Mouse (Mus musculus) naive thymus-derived CD4-positive, alpha-beta T cell, adult 2 months (primary cell): ENCODE measurements around the gene Fam71e1.

ENCODE experiments used
- DNase-seq: peaks from one replicate; pipeline ENCODE4 v3.0.0-alpha.2; 2011; ENCODE audit warnings: low read depth

Fam71e1 gene

DNA sequence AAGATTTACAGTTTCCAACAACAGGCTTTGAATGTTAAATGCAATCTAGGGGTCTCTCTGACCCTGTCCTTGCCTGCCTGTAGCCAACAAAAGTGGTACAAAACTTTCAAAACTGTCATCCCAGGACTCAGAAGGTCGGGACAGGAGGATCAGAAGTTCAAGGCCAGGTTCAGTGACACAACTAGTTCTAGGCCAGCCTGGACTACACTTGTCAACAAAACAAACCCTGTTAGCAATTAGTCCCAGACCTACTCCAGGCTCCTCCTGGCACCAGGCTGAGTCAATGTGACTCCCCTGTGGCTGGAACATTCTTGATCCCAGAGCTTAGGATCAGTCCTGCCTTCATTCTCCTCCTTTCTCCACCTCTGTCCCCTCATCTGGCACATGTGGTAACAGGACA is 2.5 kb downstream of the Fam71e1 start:
- no peak for DNase-seq

DNA sequence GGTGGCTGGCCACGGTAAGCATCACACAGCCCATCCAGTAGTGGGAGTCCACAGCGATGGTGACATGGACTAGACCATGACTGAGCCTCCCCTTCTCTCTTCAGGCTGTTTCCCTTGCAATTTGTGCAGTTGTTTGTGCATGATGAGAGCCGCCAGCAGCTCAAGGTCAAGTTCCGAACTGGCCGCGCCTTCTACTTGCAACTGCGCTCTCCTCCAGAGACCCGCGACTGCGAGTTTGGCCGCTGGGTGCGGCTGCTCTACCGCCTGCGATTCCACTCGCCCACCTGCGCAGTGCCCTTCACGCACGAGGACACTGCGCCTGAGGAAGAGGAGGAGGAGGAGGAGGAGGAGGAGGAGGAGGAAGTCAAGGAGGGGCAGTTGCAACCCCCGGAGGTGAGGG is 3.7 kb downstream of the Fam71e1 start:
- DNase-seq: no peak

DNA sequence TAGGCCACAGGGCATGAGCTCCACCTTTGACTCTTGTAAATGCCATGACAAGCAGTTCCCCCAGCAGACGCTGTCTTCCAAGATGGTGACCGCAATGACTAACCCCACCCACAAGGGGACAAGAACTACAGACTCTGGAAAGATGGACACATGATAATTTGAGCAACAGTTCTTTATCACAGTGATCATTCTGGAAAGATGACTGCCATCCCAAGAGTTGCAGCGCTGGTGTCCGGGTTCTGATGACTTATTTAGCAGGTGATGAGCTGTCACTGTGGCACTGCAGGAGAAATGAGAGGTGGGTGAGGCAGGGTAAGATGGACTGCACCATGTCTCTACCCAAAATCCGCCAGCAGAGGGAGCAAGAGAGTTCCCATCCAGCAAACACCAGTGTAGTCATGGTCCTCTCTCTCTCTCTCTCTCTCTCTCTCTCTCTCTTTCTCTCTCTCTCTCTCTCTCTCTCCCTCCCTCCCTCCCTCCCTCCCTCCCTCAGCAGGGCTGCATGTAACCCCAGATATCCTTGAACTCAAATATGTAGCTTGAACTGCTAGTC is 5.3 kb downstream of the Fam71e1 start:
- peak; percentile 89 for DNase-seq

DNA sequence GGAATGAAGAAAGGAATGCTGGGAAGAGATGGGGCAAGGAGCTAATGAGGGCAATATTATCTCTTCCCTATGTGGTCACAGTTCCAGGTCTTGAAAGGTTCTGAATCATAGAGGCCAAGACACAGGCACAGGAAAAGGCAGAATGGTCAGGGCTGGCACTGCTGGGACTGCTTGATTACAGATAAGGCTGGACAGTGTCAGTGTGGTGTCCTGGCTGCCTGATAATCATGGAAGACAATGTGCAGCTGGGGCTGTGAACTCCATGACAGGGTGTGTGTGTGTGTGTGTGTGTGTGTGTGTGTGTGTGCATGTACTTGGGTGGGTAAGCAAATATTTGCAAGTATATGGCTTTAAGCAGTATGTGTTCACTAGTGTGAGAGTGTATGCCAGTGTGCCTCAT is 11.1 kb downstream of the Fam71e1 start:
- no peak for DNase-seq

DNA sequence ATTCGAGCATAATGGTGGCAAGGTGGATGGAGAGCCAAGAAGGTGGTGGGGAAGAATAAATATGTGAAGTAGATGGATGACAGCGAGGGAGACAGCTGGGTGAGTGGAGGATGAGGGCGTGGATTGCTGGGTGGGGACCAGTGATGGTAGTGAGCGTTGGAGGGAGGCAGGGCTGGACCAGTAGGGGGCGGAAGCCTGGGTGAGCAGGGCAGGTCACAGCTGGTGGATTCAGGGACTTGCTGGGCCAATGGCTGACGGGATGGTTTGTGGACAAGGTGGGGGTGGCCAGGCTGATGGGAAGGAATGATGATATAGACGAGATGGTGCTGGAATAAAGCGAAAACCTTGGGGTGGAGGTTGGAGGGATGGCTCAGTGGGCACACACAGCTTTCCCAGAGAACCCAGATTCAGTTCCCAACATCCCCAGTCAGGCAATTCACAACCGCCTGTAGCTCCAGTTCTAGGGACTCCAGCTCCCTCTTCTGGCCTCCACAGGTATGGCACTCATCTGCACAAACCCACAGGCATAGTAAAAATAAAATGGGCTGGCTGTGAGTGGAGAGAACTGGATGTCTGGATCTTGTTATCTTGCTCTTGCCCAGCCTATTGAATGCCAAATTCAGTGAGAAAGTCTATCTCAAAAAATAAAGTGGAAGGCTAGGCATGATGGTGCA is 23.0 kb downstream of the Fam71e1 start:
- DNase-seq: peak; percentile 28

DNA sequence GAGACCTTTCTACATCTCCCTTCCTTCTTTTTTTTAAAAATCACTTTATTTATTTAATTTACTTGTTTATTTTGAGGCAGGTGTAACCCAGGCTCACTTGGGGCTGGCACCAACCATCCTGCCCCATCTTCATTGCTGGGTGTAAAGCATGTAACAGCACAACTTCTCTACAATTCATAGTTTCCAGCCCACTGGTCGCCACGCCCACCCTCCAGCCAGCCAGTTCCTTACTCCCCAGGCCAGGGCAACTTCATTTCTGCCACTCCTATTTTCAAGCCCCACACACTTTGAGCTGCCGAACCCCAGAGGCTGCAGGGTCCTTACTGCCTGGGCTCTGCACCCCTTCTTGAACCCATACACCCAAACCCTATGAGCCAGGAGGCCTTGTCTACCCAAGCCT is 24.6 kb downstream of the Fam71e1 start:
- no peak for DNase-seq

DNA sequence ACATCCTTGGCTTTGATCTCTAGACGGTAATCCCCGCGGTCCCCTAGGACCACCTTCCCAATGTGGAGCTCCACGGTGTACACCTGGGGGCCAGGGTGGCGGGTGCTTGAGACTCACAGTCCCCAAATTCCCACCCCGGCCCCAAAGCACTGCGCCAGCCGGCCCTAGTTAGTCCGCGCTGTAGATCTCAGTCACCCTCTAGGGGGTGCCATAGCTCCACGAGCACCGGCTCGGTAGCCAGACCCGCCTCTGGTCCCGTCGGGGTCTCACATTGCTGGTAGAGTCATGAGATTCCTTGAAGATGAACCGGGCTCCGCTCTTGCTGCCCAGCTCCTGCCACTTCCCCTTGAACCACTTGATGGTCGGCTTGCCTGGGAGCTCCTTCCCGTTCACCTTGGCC is 25.3 kb downstream of the Fam71e1 start:
- peak; percentile 71 for DNase-seq

DNA sequence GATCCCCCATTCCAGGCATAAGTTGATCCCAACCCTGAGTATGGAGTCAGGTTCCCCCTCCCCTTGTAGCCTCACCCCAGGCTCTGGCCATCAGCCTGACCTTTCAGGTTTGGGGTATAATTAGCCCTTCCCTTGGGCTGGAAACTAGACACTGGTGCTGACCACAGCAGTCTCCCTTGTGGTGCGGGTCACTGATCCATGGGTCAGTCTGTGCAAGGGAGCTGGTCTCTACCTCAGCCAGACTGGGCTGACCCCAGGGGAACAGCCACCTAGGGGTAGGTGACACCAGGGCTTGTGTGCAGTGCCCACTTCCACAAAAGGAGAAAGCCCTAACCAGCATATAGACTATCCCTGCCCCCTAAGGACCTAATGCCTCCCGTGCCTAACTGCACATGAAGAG is 26.7 kb downstream of the Fam71e1 start:
- no peak for DNase-seq

DNA sequence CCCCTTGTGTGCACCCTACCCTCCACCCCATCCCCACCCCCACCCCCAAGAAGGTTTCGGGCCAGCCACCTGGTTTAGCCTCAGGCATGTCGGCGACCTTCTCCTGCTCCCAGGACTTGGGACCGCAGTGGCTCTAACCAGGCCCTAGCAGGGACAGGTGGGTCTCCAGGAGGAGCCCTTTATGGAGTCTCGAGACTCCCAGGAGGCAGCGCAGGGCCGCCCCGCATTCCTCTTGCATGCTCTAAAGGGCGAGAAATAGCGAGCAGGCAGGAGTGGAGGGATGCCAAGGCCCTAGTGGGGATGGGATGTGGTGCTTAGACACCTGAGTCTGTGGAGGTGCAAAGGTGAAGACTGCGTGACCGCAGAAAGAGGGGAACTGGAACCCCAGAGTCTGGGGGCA is 28.1 kb downstream of the Fam71e1 start, which contains the start of gene Mybpc2:
TSS of gene Mybpc2 (minus strand) at position 155 of the 400 bp plus-strand sequence.
- DNase-seq: no peak

DNA sequence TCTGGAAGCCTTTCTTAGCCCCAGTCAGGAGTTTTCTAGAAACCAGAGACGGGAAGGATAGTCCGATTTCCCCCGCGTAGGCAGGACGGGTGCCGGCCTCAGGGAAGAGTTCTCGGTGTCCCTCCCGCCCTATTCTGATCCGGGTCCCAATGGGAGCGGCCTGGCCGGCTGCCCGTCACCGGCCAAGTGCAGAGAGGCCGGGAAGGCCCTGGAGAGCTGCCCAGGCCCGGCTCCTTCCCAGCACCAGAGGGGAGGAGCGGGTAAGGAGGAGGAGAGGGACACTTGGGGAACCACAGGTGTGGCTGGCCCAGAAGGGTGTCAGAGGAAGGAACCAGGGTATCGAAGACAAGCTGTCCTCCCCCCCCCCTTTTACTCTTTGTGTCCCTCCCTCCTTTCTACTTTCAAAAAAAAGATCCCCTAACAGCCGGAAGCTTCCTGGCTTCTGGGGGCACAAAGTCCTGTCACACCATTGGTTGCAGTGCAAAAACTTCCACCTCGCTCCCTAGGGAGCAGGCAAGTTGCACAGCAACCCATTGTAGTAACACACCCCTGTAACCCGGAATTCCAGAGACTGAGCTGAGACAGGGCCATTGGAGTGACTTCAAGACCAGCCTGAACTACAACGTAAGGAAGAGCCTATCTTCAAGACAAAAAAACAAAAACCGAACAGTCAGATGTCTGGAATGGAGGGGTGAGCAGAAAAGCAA is 28.9 kb downstream of the Fam71e1 start:
- DNase-seq: no peak

DNA sequence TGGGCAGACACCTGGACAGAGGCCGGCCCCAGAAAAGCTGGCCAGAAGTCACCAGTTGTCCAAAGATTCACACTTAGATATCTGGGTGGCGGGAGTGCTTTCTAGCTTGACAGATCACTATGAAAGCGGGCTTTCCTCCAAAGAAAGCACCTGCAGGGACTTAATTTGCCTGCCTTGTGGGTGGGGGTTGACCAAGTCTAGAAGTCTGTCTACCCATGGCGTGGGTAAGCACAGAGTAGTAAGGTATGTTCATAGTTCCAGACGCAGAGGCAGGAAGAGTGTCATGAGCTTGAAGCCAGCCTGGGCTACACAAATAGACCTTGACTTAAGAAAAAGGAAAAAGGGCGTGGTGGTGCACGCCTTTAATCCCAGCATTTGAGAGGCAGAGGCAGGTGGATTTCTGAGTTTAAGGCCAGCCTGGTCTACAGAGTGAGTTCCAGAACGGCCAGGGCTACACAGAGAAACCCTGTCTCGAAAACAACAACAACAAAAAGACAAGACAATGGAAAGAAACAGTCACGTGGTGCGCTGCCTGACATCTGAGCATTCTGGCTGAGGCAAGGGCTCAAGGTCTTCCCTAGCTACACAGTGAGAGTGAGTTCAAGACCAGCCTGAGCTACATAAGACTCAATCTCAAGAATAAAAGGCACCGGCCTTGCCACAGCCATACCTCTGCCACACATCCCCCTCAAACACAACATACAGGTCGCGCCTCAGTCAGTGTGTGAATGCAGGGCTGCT is 30.2 kb downstream of the Fam71e1 start:
- DNase-seq: peak; percentile 23

DNA sequence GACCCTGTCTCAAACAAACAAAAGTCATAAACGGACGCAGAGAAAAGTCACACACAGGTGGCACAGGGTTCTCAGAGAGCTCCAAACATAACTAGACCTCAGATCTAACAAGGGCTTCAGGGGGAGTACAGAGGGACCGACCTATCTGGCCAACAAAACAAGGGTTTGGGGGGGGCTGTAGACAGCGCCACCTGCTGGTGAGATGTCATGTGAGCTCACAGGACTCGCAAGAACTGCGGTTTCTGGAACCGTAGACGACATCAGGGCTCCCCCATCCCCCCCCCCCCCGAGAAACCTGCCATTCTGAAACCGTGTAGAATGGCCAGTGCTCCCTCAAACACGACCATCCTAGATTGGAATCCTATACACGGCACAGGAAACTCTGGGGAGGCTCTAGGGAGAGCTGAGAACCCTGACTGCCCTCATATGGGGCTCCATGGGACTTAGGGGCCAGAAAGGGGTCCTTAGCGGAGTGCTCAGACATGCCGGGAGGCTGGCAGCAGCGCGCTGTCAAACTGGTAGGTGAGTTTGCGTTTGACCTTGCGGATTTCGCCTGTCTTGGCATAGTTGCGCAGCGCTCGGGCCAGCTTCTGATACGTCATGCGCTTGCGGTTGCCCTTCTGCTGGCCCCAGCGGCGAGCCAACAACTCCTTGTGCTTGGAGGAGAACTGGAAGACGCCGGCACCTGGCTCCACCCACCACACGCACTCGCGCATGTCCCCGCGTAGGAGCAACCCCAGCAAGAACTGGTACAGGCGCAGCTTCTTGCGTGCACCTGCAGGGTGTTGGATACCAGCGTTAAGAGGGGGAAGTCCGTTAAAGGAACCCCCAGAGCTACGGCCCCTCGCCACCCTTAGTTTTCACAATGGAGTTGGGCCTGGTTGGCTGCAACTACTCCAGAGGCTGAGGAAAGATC is 31.4 kb downstream of the Fam71e1 start:
- peak; percentile 88 for DNase-seq

DNA sequence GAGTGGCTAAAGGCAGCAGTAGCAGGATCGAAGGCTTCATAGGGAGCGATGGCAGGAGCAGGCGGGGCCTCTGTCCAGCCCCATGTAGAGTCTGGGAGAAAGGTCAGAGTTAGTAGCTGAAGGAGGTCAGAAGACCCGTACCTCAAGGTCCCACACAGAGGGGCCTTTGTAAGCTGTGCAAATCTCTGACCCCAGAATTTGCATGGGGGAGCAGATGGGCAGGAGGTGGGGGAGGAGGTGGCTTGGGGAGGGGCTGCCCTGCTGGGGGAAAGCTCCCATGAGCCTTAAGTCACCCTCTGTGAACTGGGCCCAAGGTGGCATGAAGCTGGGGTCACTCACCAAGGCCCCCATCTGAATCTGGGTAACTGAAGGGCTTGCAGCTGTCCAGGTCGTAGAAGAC is 33.1 kb downstream of the Fam71e1 start:
- no peak for DNase-seq

DNA sequence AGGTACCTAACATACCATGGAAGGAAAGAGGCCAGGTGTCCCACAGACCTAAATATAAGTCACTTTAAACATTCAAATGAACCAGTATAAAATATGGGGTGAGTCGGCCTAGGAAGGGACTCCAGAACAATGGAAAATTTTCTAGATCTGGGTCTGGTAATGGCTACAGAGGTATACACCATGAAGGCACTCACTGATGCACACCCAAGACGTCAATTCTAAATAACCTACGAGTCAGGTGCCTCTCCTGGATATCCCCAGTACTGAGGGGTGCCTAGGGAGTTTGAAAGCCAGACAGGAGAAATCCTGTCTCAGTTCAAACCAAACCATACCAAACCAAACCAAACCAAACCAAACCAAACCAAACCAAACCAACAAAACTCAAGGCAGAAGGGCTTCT is 34.1 kb downstream of the Fam71e1 start:
- no peak for DNase-seq

DNA sequence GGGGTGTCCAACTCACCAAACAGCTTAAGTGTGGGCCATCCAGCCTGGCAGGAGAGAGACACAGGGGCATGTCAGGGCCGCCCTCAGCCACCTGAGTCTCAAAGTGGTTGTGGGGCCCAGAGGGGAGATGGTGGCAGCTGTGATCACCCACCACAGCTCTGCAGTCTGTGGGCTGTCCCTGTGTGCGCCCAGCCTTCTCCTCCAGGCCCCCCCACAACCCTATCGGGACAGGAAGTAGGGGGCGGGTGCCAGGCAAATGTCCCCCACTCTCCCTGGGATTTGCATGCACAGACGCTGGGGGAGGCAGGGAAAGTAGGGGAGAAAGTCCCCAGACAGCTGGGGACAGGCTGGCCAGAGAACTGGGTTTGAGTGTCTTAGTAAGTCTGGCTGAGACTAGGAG is 34.8 kb downstream of the Fam71e1 start:
- DNase-seq: no peak

DNA sequence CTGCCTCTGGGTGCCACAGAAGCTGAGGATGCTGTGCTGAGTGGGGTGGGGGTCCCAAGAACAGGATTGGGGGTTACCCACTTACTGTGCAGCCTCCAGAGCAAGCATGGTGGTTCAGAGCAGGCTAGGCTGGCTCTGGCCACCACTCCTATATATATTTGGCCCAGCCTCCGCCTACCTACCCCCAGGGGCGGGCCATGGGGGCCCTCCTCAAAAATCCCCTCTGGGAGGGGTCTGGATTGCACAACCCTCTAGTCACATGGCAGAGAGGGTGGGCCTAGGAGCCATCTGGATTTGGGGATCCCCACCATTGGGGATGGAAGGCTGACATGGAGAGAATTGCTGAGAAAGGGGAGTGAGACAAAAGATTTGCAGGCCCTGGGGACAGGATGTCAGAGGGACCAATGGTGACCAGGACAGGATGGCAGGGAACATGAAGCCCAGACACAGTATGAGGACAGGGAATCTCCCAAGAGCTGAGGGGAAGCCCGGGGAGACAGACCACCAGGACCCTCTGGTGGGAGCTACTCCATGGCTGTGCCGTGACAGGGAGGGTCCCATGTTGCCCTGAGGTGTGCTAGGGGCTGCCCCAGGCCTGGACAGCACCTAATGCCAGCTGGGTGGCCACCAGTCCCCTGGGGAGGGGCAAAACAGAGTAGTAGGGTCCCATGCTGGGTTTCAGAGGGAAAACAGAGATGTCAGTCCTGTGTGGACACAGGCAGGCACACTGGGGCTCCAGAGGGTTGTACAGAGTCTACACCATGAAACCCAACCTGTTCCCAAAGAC is 35.8 kb downstream of the Fam71e1 start, which contains the start of gene Spib:
TSS of gene Spib (minus strand) at position 126 of the 787 bp plus-strand sequence.
- no peak for DNase-seq

DNA sequence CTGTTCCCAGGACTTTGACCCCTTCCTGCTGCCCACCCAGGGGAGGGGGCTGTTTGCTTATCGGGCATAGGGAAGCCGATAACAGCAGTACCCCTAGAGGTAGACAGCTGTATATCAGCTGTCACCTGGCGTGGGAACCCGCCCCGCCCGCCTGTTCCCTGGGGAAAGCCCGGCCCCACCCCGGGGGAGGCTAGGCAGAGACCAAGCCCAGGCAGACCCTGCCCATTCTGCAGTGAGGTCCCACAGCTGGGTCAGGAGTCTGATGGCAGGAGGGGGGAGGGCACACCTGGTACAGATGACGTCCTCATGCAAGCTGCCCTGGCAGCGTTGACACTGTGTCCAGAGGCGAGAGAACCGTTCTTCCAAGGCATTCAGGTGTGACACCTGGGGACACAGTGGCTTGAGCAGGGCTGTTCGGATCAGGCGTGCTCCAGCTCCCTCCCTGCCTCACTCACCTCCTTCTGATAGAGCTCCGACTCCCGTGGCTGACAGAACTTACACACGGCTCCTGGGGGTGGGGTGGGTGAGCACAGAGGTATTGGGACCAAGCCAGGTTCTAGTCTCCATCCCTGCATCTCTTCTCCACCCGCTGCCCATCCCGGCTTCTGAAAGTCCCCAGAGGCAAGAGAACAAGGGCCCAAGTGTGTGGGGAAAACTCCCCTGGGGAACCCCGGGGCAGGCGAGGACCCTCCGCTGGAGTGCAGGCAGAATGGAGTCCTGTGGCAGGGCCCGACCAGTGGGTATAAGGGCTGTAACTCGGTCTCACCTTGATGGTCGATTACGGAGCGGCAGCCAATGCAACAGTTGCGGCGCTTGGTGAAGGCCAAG is 36.8 kb downstream of the Fam71e1 start:
- no peak for DNase-seq

DNA sequence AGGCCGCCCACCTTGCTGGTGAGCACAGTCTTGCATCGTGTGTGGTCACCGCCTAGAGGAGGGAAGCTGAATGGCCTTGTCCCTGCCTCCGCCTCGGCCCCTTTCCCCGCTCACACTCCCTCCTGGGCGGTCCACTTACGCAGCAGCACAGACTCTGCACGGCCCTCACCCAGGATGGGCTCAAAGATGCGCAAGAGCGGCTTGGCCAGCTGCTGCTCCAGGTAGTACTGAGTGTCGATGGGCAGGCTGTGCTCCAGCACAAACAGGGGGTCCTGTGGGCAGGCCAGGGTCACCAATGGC is 37.3 kb downstream of the Fam71e1 start:
- no peak for DNase-seq

DNA sequence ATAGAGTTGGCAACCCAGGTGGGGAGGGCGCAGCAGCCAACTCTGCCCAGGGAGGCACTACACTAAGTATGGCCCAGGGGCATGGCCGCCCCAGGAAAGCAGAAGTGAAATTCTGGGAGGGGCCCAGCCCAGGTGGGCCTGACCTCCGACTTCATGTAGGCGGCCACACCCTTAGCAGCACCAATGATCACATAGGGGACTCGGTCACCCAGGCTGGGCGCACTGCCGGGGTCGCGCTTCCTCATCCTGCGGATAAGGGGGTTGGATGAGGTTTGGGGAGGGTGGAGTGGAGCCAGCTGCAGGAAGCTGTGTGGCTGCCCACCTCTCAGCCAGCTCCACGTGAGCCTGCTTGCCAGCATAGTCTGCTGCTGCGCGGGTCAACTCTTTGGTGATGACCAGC is 37.9 kb downstream of the Fam71e1 start:
- DNase-seq: no peak
